Comparison of ENCODE assay signal across 9 mouse cellular contexts in the genomic region with DNA sequence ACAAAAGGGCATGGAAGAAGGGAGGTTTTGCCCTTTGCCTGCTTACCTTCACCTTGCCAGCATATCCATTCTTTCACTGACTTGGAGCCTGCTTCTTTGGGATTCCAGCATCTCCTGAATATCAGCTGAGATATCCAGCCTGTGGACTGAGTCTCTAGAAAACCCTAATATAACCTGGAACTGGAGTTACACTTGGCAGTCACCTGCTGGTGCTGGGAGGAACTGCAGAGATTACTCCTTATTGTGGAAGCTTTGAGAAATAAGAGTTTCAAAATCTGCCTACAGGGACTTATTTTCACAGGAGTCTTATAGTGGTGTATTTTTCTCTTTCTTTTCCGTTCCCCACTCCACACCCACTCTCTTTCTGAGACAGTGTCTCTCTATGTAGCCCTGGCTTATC. TPM values are rescaled to one million over a fixed set of nuclear protein-coding genes. Genes with fewer than 3 reads are reported as not detected.
DNase-seq lines count a peak whose midpoint lies in the region; ATAC-seq and TF ChIP-seq lines count a peak whose summit lies in the region.
"Had no signal": no experiment of that assay in that cellular context is flagged by ENCODE, and none has a peak within 500 bp of the region (broad histone marks: within the 10 kb centered on the region; RNA-seq: fewer than 3 reads in every experiment).

No protein-coding gene starts in this region.

- no peaks in the 10 kb centered on the region for H3K9me3 ChIP-seq in kidney, embryonic 14.5 days (ENCODE audit: control insufficient read depth, low read length)
- H3K9me3 ChIP-seq in ES-E14 (ENCODE audit: control insufficient read depth, insufficient read depth, low read depth, low read length): no peaks in the 10 kb centered on the region
- H3K9me3 ChIP-seq in lung, embryonic 14.5 days (ENCODE audit: low read depth, low read length): no peaks in the 10 kb centered on the region
- H3K9me3 ChIP-seq: embryonic facial prominence, embryonic 15.5 days; limb, embryonic 13.5 days had no signal

- WGBS in kidney, embryonic 14.5 days: 40% methylated on average over 1 of the region's 1 CpGs
- 35% methylated on average over 1 of the region's 1 CpGs for WGBS in lung, embryonic 14.5 days

- peak; percentile 70 for TF ChIP-seq CTCF in lung, embryonic 14.5 days (IDR thresholded peaks at IDR 0.05; ENCODE audit: low read depth)

- no peak overlapping the region for H3K27ac ChIP-seq in kidney, embryonic 14.5 days (ENCODE audit: low read depth, low read length)
- H3K27ac ChIP-seq in ES-E14 (ENCODE audit: insufficient read depth, low read depth, low read length, poor library complexity, severe bottlenecking): no peak overlapping the region
- no peak overlapping the region for H3K27ac ChIP-seq in lung, embryonic 14.5 days (ENCODE audit: low read depth)
- H3K27ac ChIP-seq: embryonic facial prominence, embryonic 15.5 days; limb, embryonic 13.5 days had no signal

- no peak overlapping the region for H3K4me2 ChIP-seq in kidney, embryonic 14.5 days (replicated peaks; ENCODE audit: low read depth, low read length)
- no peak overlapping the region for H3K4me2 ChIP-seq in lung, embryonic 14.5 days
- H3K4me2 ChIP-seq: embryonic facial prominence, embryonic 15.5 days; limb, embryonic 13.5 days had no signal

- no peaks in the 10 kb centered on the region for H3K36me3 ChIP-seq in kidney, embryonic 14.5 days (ENCODE audit: control insufficient read depth, insufficient read depth, low read length)
- H3K36me3 ChIP-seq in ES-E14 (ENCODE audit: control insufficient read depth, insufficient read depth, low read length, poor library complexity, severe bottlenecking): no peaks in the 10 kb centered on the region
- no peaks in the 10 kb centered on the region for H3K36me3 ChIP-seq in lung, embryonic 14.5 days (ENCODE audit: insufficient read depth)
- H3K36me3 ChIP-seq: embryonic facial prominence, embryonic 15.5 days; limb, embryonic 13.5 days had no signal

- no peaks in the 10 kb centered on the region for H3K27me3 ChIP-seq in kidney, embryonic 14.5 days (ENCODE audit: control insufficient read depth, insufficient read depth, low read length)
- no peaks in the 10 kb centered on the region for H3K27me3 ChIP-seq in lung, embryonic 14.5 days (ENCODE audit: insufficient read depth, low read length)
- H3K27me3 ChIP-seq: embryonic facial prominence, embryonic 15.5 days; limb, embryonic 13.5 days had no signal

- ATAC-seq in kidney, embryonic 14.5 days (ENCODE audit: low FRiP score, low TSS enrichment): no peak
- ATAC-seq in lung, embryonic 14.5 days (ENCODE audit: insufficient read depth): no peak

- DNase-seq in kidney, adult 18-20 months: peak; percentile 49
- DNase-seq in ES-E14 (ENCODE audit: low read depth, low spot score): no peak
- DNase-seq in adrenal gland, postnatal 36 days: peak; percentile 44 to 59
- peak; percentile 23 to 68 for DNase-seq in kidney, adult 8-10 months
- peak; percentile 80 for DNase-seq in lung, embryonic 14.5 days
- DNase-seq in thymus, postnatal 14 days: peak; percentile 48

- no peaks in the 10 kb centered on the region for H3K4me1 ChIP-seq in kidney, embryonic 14.5 days (ENCODE audit: control insufficient read depth, insufficient read depth, low read length)
- peaks cover 0 to 4% of the 10 kb centered on the region in 2 experiments; a peak in 1 of 4 replicates for H3K4me1 ChIP-seq in ES-E14 (ENCODE audit: control insufficient read depth in 2 of 2, insufficient read depth in 2 of 2, low read length in 2 of 2, poor library complexity in 1 of 2)
- H3K4me1 ChIP-seq in lung, embryonic 14.5 days (ENCODE audit: insufficient read depth): peaks cover under 1% of the 10 kb centered on the region; the same call in 1 of the 2 replicates

- no peak overlapping the region for H3K4me3 ChIP-seq in kidney, embryonic 14.5 days (ENCODE audit: low read length)
- no peak overlapping the region for H3K4me3 ChIP-seq in ES-E14 (ENCODE audit: insufficient read depth in 1 of 2, low read depth in 1 of 2, low read length in 2 of 2, poor library complexity in 1 of 2, severe bottlenecking in 1 of 2)
- no peak overlapping the region for H3K4me3 ChIP-seq in lung, embryonic 14.5 days (ENCODE audit: low read depth, low read length)
- H3K4me3 ChIP-seq: embryonic facial prominence, embryonic 15.5 days; limb, embryonic 13.5 days had no signal

- no peak overlapping the region for H3K9ac ChIP-seq in kidney, embryonic 14.5 days (ENCODE audit: low read depth, low read length)
- H3K9ac ChIP-seq in ES-E14 (ENCODE audit: insufficient read depth, low read depth, low read length, poor library complexity, severe bottlenecking): no peak overlapping the region
- H3K9ac ChIP-seq in lung, embryonic 14.5 days: no peak overlapping the region
- H3K9ac ChIP-seq: embryonic facial prominence, embryonic 15.5 days; limb, embryonic 13.5 days had no signal

- in situ Hi-C loops in ES-E14 (cut with MboI; ENCODE audit: low sequenced_read_pairs in 2 of 2, unreplicated experiment in 2 of 2): loop anchor here in 1 of 2 experiments (10.0 kb wide), 1 partner anchor 172 kb away; no protein-coding TSS in a partner anchor

TF ChIP-seq in ES-E14, 5 proteins besides CTCF, POLR2A, EP300 and RAD21:
- TF ChIP-seq ZNF384 (IDR thresholded peaks at IDR 0.05; ENCODE audit: low read depth, low read length): no peak
- peak; percentile 35; the same call in 1 of the 2 replicates for TF ChIP-seq ZC3H11A (IDR thresholded peaks at IDR 0.05; ENCODE audit: borderline replicate concordance, low read depth, low read length)
- no peak for TF ChIP-seq CHD2 (IDR thresholded peaks at IDR 0.05; ENCODE audit: low read depth, low read length)
- no peak for TF ChIP-seq MAFK (IDR thresholded peaks at IDR 0.05; ENCODE audit: insufficient read depth, low read depth, low read length)
- no peak for TF ChIP-seq HCFC1 (IDR thresholded peaks at IDR 0.05; ENCODE audit: borderline replicate concordance, insufficient read depth, low read length)

RNA-seq across cellular contexts. Expression of gene Arl1, which starts 3.5 kb away (rescaled TPM):
- 172 and 186 TPM in 2 replicates for polyA plus RNA-seq in kidney, embryonic 14.5 days (2014; fragmentation: Nextera tagmentation; extraction: Ambion mirVana)
- 57.0 and 63.8 TPM in 2 replicates for total RNA-seq in ES-E14 (2012; rRNA removed)
- total RNA-seq in adrenal gland, postnatal 36 days (2021): 100 to 1,000 TPM; 102 to 109 TPM
- polyA plus RNA-seq in lung, embryonic 14.5 days (2014; fragmentation: Nextera tagmentation; extraction: Ambion mirVana): 193 and 206 TPM in 2 replicates

RNA-seq across cellular contexts. Expression of gene Spic, which starts 42.3 kb away (rescaled TPM):
- polyA plus RNA-seq in kidney, embryonic 14.5 days (2014; fragmentation: Nextera tagmentation; extraction: Ambion mirVana): 0.26 and 0.43 TPM in 2 replicates
- total RNA-seq in ES-E14 (2012; rRNA removed): 2.4 and 4.1 TPM in 2 replicates
- total RNA-seq in adrenal gland, postnatal 36 days (2021): 1 to 10 TPM in 1 of 2 experiments, under 1 TPM in 1; 0.66 to 2.0 TPM
- polyA plus RNA-seq in lung, embryonic 14.5 days (2014; fragmentation: Nextera tagmentation; extraction: Ambion mirVana): not detected in 2 replicates
- polyA plus RNA-seq: limb, embryonic 13.5 days had no signal
